Mouse (Mus musculus) central nervous system, embryonic 18 days (tissue): Measurements from ENCODE around the gene Parp14. TPM values are rescaled to one million over a fixed set of nuclear protein-coding genes. Genes with fewer than 3 reads are reported as not detected.

Experiments
- polyA plus RNA-seq: library from polyadenylated mRNA; depleted of rRNA; stranded (reverse); fragments of >200 nt; gene quantifications from 2 replicates; pipeline ENCODE4 v1.2.3, GENCODE M21; 2012; rRNA removed

The Parp14 gene
- polyA plus RNA-seq = 0.66 and 1.1 TPM in 2 replicates

GRCm38 (mm10) chr16:35871048-35871851 is at the start of gene Parp14:
Parp14 (minus strand) TSS chr16:35871544.

Other genes with a start within 250 kb of the Parp14 start
- 72.0 and 76.3 TPM in 2 replicates for gene Dirc2, start 102.2 kb downstream of the Parp14 start, polyA plus RNA-seq
- gene Hspbap1, start 101.2 kb downstream of the Parp14 start, polyA plus RNA-seq = 14.7 and 15.1 TPM in 2 replicates
- 2.3 and 2.9 TPM in 2 replicates for gene Parp9, start 66.9 kb upstream of the Parp14 start, polyA plus RNA-seq
- 1.1 and 1.3 TPM in 2 replicates for gene Dtx3l, start 67.6 kb upstream of the Parp14 start, polyA plus RNA-seq
- 37.7 and 39.9 TPM in 2 replicates for gene Kpna1, start 107.2 kb upstream of the Parp14 start, polyA plus RNA-seq
- 7.2 and 7.3 TPM in 2 replicates for gene Wdr5b, start 169.6 kb upstream of the Parp14 start, polyA plus RNA-seq
- gene Fam162a, start 200.1 kb upstream of the Parp14 start, polyA plus RNA-seq = 128 and 129 TPM in 2 replicates
- gene Ccdc58, start 200.1 kb upstream of the Parp14 start, polyA plus RNA-seq = 22.5 and 25.2 TPM in 2 replicates